Mouse (Mus musculus) layer of hippocampus, adult 2 months (tissue): ENCODE measurements at regions not wholly inside any gene's neighbourhood (a gene's known extent, or its start where the extent isn't known, plus 50 kb on each side); places are given as distances from the start of the nearest gene placed in this dataset.
"Not testable (repeated sequence)": the region's sequence is repeated elsewhere in the genome, so short reads cannot be mapped to it uniquely, and the experiment has no call there.

Experiments
- DNase-seq, 2 experiments: peaks; one replicate each; pipeline ENCODE4 v3.0.0; 2022; ENCODE audit warnings: low spot score in 2 of 2
- H3K27ac ChIP-seq: fragments of 200-600 bp; 2 replicates; pipeline ENCODE4 v1.8.1; 2022
- H3K4me3 ChIP-seq: fragments of 200-600 bp; 2 replicates; pipeline ENCODE4 v1.8.1; 2022; ENCODE audit warnings: mild to moderate bottlenecking
- CTCF ChIP-seq: fragments of 200-600 bp; conservative IDR thresholded peaks from 2 replicates; pipeline ENCODE4 v1.8.1; 2022; ENCODE audit warnings: antibody characterized with exemption, mild to moderate bottlenecking, moderate library complexity

DNA sequence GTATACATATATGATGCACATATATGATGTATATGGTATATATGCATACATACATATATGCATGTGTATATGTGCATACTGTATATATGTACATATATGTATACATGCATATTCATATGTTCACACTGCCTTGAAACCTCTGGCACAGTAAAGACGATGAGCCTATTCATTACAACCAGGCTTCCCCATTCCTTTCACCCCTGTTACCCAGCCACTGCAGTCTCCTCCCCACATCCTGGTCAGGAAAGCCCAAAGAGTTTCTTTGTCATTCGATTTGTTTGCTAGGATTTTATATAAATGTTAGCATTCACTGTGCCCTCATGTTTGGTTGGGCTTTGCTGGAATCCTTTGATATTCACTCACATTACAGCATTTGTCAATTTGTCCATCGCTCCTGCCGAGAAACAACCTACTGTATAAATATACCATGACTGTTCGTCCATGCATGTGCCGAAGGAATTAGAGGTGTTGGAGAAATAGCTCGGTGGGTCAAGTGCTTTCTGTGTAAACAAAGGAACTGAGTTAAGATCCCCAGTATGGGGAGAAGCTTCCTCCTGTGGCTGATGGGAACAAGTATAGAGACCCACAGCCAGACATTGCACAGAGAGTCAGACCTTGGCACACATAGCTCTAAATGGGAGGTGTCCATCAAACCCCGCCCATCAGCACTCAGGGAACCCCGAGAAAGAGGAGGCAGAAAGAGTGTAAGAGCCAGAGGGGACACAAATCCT, 81.0 kb upstream of the Dars start:
- no peak overlapping the region for H3K4me3 ChIP-seq
- no peak overlapping the region for H3K27ac ChIP-seq
- no peak for DNase-seq
- TF ChIP-seq CTCF, result no peak

DNA sequence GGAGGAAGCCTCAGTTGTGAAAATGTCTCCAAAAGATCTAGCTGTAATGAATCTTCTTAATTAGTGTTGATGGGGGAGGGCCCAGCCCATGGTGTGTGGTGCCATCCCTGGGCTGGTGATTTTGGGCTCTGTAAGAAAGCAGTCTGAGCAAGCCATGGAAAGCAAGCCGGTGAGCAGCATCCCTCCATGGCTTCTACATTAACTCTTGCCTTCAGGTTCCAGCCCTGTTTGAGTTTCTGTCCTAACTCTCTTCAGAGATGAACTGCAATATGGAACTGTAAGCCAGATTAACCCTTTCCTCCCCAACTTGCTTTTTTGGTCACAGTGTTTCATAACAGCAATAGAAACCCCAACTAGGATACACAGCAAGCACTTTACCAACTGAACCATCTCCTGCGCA, 75.1 kb upstream of the Dars start:
- TF ChIP-seq CTCF, result no peak
- no peak overlapping the region for H3K27ac ChIP-seq
- no peak overlapping the region for H3K4me3 ChIP-seq
- DNase-seq, result no peak

DNA sequence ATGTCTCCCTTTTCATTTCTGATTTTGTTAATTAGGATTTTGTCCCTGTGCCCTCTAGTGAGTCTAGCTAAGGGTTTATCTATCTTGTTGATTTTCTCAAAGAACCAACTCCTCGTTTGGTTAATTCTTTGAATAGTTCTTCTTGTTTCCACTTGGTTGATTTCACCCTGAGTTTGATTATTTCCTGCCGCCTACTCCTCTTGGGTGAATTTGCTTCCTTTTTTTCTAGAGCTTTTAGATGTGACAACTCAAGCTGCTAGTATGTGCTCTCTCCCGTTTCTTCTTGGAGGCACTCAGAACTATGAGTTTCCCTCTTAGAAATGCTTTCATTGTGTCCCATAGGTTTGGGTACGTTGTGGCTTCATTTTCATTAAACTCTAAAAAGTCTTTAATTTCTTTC, 70.0 kb upstream of the Dars start:
- DNase-seq, H3K4me3 ChIP-seq, H3K27ac ChIP-seq: not testable (repeated sequence)

DNA sequence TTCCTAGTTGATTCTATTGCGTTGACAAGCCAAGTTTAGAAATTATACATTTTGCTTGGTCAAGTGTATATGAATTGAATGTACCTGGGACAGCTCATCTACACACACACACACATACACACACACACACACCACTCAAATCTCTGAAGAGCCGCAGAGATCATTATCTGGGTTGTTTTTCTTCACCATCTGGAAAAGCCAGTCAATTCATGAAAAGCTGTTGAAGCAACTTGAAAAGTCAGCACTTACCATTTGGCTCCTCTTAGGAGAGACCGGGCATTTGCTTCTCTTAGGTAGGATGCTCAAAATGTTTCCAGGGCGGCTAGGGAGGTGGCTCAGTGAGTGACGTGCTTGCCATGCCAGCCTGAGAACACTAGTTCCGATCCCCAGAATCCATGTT, 61.2 kb upstream of the Dars start:
- Histone ChIP-seq H3K4me3 (no peak overlapping the region), H3K27ac (no peak overlapping the region)
- no peak for DNase-seq
- TF ChIP-seq CTCF, result no peak

DNA sequence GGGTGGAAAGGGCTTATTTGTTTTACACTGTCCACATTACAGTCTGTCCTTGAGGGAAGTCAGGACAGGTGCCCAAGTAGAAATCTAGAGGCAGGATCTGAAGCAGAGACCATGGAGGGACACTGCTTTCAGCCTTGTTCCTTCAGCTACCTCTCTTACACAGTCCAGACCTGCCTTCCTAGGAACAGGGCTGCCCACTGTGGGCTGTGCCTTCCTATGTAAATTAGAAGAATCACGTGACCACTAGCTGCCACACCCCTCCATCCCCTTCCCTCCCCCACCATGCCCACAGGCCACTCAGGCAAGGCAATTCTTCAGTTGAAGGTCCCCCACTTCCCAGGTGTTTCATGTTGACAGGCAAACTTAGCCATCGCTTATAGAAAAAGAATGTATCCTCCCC, 60.5 kb upstream of the Dars start:
- H3K4me3 ChIP-seq, result no peak overlapping the region
- H3K27ac ChIP-seq, result no peak overlapping the region
- TF ChIP-seq CTCF, result no peak
- no peak for DNase-seq

DNA sequence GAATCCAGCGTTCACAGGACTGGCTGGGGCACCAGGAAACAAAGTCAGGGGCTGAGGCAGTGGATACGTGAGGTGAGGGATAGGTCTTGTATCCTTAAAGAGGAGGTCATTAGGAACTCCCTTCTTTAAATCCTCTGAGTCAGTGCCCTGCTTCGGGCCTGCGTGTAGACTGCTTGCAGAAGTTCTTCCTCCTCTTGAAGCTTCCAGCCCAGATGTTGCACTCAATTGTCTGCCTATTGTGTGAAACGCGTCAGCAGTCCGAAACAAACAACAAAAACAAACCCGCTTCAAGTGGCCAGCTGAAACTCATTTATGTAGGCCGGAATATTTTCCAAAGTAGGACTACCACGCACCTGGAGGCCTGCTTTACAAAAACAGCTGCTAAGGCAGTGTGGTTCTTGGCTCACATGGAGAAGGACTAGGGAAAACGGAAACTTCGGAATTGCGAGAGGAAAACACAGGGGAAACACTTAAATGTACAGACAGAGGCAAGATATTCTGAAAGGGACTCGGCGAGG, 55.6 kb upstream of the Dars start:
- Histone ChIP-seq H3K4me3 (peak overlapping the region; percentile 45), H3K27ac (peak overlapping the region; percentile 70)
- TF ChIP-seq CTCF, result no peak
- DNase-seq, result peak in 1 of 2 experiments; percentile 17

DNA sequence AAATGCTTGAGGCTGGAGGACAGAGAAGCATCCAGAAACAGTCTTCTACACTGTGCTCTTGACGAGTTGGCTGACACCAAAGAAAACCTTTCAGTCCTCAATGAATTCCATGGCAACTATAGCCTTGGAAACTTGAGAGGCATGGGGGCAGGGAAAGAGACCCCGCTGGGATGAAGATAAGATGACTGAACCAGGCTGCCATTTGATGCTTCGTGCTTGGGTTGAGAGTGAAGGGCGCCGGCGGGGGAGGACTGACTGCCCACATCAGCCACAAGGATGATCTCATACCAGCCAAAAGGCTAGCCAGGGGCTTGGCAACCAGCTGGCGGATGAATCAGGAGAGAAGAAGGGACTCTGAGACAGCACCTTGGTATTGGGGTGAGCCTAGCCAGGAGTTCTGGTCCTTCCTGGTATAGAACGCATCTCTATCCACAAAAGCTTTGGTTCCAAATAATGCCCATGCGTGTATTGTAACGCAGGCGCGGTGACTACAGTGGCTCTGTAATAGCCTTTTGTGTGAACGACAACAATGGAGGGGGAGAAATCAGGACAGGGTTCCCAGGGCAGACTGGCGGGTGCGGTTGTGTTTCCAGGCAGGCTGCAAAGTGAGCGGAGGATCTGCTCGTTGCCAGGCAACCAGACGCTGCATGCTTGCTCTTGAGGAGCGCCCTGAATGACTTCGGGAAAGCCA, 55.0 kb upstream of the Dars start:
- DNase-seq, result peak; percentile 63 to 74
- peak overlapping the region; percentile 45 for H3K4me3 ChIP-seq
- TF ChIP-seq CTCF, result no peak
- peak overlapping the region; percentile 70 for H3K27ac ChIP-seq

DNA sequence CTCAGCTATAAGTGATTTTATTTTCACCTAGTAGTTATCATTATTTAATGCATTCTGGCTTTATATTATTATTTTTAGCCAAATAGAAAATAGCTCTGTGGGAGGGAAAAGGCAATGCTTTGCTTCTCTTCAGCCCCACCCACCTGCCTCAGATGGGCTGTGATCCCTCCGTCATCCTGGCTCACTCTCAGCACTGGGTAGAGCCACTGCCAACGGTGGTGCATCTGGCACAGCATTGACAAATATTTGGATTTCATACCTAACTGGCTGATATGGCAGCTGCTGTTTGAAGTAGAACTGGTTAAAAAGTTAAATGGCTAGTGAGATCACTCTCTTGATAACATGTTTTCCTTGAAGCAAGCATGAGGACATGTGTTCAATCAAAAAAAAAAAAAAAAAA, 53.6 kb upstream of the Dars start:
- Histone ChIP-seq H3K4me3 (no peak overlapping the region), H3K27ac (no peak overlapping the region)
- DNase-seq, result peak; percentile 43 to 47
- no peak for TF ChIP-seq CTCF

DNA sequence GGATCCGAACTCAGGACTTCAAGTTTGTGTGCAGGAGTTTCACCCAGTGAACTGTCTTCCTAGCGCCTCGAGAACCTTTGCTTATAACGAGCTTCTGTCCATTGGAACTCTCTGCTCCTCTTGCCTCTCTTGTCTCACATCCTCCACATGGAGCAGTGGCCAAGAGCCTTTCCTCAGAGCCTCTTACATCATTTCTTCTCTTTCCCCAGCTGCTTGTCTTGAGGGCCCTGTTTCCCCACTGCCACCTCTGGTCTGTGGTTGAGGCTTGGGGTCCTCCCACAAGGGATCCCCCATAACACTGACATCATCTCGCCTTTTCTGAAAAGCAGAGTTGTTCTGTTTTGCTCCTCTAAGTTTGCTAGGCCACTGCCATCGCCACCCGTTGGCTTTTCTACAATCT, 51.9 kb upstream of the Dars start:
- TF ChIP-seq CTCF, result no peak
- Histone ChIP-seq H3K4me3 (no peak overlapping the region), H3K27ac (no peak overlapping the region)
- no peak for DNase-seq
